Mouse (Mus musculus) MN1 (cell line): ENCODE measurements at regions not wholly inside any gene's neighbourhood (a gene's known extent, or its start where the extent isn't known, plus 50 kb on each side); places are given as distances from the start of the nearest gene placed in this dataset.

Source experiments
- DNase-seq: peaks from one replicate; pipeline ENCODE4 v3.0.0-alpha.2; 2016; ENCODE audit warnings: low spot score

GRCm38 (mm10) chr9:23535872-23536271 is 313.0 kb downstream of the Bmper start:
- no peak for DNase-seq

DNA sequence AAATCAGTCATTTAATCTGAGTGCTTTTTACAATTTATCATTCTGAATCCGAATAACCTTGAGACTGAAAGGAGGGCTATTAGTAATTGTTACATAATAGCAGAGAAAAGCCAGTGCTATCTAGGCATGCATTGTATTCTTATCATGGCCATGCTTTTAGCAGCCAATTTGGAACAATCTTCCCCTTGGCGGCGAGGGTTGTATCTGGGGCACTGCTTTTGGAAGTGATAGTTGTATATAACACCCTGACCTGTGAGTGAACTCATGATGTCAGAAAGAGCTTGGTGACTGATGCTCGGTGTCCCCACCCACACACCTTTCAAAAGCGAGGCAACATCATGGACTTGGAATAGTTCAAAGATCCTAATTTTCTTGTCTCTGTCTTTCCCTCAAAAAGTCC is 315.2 kb downstream of the Bmper start:
- no peak for DNase-seq

GRCm38 (mm10) chr9:23551692-23552091 is 328.8 kb downstream of the Bmper start:
- no peak for DNase-seq

GRCm38 (mm10) chr9:23553766-23554165 is 330.9 kb downstream of the Bmper start:
- DNase-seq: no peak

GRCm38 (mm10) chr9:23557601-23558000 is 334.7 kb downstream of the Bmper start:
- no peak for DNase-seq

DNA sequence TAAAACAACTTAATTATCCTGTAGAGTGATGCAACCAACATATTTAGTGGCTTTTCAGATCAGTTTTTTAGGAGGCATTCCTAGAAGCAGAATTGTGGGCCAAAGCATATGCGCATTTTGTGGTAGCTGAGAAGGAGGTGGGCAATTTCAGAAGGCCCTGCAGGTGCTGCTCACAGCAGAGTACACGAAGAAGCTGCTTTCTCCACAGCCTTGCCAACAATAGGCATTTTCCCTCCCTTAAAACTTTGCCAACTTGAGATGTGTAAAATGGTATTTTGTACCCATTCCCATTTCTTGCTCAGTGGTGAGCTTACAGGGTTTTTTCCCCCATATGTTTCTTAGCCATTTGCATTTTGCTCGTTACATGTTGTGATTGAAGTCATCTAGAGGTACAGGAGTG is 339.0 kb downstream of the Bmper start:
- no peak for DNase-seq

- DNase-seq: no peak
Measured at GRCm38 (mm10) chr9:23567081-23567480, 344.2 kb downstream of the Bmper start.

GRCm38 (mm10) chr9:23570150-23570549 is 347.3 kb downstream of the Bmper start:
- no peak for DNase-seq

- DNase-seq: no peak
Measured at GRCm38 (mm10) chr9:23576314-23576713, 353.4 kb downstream of the Bmper start.

GRCm38 (mm10) chr9:23580155-23580554 is 357.3 kb downstream of the Bmper start:
- DNase-seq: no peak

DNA sequence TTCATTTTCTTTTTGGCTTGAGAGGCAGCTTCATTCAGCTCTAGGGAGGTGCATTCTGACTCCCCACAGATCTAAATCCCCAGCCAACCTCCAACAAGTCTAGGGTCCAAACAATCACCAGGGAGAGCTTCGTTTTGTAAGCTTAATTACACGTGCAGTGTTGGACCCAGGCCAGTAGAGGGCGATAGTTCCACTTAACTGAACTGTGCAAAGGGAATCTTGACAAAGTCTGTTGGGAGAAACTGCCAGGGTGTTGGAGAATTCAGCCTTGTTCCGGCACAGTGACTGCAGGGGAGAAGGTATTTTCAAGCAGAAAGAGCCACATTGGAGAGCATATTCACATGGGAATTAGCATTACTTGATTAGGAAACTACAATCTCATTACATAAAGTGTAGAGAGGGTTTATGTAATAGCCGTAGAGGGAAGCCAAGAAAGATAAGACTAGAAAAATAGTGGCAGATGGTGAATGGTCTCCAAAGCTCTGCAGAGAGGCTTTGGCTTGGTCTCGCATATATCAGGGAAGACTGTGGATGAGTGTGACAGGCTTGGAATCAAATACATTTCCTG is 358.2 kb downstream of the Bmper start:
- DNase-seq: peak; percentile 40

- no peak for DNase-seq
Measured at GRCm38 (mm10) chr9:23584561-23584960, 361.7 kb downstream of the Bmper start.

DNA sequence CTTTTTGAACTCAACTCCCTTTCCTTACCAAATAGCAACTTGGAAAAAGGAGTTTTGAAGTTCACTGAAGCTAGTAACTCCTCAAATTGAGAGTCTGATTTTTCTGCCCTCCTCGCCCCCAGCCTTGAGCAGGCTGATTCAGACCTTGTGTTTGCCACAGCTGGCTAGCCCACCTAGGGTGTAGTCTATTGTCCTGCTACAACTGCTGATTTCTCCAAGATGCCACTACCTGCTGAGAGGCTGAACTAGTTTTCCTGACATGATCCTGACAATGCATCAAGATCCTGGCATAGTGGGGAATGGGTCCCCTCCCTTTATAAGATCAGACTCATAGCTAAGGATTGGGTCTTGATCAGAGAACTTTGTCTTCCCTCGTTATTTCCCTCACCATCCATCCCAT is 366.1 kb downstream of the Bmper start:
- no peak for DNase-seq

DNA sequence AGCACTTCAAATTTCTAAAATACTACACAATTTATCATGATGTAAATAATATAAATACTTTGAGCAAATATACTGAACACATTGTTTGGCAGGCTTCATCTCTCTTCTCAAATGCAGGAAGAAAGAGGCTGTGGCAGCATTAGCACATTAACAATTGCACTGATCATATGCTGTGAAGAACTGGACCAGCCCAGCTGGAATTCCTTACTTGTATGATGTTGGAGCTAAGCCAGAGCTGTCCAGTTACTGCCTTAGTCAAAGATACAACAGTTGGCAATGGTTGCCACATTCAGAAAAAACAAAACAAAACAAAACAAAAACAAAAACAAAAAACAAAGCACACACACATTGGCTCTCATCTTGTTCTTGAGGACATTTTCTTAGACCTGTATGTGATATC is 369.0 kb downstream of the Bmper start:
- DNase-seq: no peak

DNA sequence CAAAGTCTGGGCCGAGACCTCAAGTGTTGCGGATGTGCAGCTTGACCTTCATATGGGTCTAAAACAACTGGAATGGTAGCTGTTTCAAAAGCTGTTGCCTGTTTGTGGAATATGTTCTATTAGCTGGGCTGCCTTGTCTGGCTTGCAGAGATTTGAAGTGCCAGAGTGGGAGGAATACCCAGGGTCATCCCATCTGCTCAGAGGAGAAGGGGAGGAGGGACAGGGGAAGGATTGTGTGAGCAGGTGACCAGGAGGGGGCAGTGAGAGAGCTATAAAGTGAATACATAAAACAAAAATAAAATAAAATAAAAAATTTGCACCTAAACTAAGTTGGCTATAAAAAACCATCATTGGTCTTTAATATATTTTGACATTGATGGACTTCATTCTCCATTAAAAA is 377.7 kb downstream of the Bmper start:
- DNase-seq: no peak
